Mouse (Mus musculus) monocyte, adult 2 months (primary cell): ENCODE measurements around the gene Cbx4.
A peak's percentile ranks its signal among the peaks of the same experiment; 100 is the strongest.

Experiments
- DNase-seq, 2 experiments: peaks; one replicate each; pipeline ENCODE4 v3.0.0; 2022; ENCODE audit warnings: low spot score in 2 of 2, low read depth in 1 of 2

The Cbx4 gene

DNA sequence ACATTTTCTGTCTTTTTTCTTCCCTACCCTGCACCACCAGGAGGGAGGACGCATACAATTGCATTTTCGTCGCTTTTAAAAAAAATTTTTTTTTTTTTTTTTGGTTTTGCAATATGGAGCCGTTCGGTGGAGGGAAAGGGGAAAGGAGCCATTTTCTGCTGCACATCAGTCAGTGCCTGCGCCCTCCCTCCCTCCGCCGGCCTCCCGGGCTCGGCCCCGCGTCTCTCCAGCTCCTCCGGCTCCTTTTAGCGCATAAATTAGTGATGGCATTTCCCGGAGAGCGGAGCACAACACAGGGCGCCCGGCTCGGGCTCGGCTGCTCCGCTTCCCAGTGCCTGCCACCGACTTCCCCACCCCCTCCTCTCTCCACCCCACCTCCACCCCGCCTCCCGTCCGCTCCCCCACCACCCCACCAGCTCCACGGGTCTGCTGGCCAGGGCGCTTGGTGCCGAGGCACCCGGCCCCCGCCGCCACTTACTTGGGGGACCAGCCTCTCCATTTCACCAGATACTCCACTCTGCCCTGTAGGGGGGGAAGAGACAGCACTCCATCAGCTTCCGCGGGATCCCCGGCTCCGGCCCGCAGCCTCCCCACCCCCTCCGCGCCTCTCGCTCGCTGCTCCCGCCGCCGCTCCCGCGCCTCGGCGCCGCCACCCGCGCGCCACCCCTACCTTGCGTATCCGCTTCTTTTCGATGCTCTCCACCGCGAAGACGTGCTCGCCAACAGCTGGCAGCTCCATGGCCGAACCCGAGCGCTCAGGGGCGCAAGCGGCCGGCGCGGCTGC is 550 bp downstream of the Cbx4 start:
- peak in 1 of 2 experiments; percentile 44 for DNase-seq

DNA sequence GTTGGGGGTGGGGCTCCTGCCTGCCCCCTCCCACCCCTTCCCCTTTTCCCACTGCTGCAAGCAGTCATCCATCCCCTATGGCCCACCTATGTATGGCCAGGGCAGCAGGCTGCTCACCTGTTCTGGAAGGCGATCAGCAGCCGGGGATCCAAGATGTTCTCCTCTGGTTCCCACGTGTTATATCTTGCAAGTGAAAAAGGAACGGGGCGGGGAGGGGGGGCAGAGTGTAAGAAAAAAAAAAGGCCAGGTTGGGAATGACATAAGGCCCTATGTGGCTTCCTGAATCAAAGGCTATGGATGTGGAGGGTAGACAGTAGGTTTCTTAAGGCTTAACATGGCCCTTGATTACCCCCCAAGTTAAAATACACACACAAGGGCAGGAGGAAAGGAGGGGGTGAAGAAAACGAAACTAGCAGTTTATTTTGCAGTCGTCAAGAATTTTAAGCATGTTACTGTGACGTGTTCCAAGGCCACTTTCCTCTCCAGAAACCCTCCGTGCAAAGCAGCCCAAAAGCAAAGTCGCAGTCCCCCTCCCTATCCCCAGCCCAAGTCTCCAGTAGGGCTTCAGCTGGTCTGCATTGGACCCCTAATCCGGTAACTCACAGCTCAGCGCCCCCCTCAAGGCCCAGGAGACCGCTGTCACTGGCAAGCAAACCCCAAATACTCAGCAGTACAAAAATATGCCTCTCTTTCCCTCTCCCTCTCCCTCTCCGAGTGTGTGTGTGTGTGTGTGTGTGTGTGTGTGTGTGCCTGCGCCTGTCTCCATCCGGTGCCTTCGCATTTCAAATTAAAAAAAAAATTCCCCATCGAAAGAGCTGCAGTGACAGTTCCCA is 1.4 kb downstream of the Cbx4 start:
- no peak for DNase-seq

DNA sequence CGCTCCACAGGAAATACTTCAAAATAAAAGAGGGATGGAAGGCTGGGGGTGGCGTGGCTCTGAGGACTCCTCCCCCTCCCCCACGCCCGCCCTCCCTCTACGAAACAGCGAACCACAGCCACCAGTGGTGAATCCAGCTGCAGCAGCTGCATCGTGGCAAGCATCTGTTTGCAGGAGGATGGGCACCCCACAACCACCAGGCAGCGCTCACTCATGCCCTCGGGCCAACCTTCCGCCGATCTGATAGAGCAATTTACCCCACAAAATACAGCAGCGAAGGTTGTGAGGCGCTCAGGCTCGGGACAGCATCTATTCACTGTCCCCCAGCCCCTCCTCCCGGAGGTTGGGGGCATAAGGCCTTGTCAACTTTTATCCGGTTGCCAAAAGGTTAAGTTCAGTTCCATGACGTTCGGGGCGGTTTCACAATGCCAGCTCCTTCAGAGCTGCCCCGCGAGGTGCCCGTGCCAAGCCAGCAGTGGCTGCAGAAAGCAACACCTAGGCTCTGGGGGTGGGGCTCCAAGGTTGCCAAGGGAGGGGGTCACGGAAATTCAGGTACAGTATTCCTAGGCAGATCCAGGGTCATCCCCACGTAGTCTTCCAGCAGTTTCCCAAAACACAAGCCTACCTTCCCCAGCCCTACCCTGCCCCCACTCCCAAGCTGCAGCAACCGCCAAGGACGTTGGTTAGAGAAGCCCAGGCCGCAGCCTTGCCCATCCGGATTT is 2.1 kb downstream of the Cbx4 start:
- DNase-seq, result no peak

DNA sequence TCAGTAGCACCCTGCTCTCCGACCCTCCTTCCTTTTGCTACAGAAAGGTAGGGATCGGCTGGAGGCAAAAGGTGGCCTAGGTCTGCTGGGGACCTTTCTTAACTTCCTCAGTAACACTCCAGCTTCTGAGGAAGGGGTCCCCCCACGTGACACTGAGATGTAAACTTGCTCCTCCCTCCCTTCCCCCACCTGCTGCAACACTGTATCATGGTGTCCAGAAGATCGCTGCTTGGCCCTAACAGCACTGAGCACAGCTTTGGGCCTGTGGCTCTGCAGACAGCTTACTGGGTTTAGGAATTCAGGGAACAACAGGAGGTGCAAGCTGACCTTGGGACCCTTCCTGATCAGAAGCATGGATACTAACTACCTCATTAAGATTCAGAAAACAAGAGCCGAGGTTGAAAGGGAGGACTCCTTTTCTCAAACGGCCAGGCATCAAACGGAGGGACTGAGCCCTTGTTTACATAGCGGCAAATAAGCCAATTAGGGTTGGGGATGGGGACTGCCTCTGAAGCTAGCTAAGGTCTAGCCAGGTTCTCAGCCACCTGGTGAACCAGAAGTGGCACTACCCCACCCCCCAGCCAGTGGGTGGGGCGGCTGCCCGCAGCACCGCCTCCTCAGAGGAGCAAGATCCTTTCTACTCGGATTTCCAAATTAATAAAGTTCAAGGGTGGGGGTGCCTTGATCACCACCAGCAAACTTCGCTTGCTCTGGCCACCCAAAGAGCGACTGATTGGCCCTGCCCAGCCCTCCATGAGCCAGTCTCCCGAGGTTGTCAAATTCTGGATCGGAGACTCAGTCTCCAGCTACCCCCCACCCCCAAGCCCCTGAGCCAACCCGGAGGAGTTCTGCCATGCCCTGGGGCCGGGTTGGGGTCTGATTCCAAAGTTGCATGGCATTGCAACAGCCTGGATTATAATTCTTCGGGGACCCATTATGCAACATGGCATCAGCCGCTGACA is 3.1 kb downstream of the Cbx4 start:
- no peak for DNase-seq

DNA sequence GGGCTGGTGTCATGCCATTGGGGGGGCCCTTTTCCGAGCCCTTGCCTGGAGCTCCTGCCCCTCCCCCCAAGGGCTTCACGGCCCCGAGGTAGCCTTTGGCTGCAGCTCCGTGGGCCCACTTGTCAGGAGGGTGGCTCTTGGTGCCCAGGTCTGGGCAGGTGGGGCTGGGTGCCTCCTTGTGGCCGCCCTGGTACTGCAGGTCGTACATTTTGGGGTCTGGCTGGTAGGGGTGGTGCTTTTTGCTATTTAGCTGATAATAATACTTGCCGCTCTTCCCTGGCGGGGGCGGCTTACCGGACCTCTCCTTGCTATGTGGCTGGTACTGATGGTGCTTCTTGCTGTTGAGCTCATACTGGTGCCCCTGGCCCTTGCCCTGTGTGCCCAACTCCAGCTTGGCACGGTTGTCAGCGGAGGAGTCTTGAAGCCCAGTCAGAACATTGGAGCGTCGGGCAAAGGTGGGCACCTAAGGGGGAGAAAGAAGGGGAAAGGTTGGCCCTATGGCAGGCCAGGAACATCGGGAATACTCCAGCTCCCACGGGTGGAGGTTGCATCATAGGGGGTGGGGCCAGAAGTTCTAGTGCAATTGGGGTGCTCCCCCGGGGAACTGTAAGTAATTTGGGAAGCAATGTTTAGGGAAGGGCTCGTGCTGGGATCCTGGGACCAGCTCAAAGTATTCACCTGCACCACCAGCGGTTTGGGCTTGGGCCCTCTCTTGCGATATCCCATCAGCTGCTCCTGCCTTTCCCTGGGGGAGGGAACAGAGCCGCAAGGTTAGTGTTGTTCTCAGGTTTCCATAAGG is 4.0 kb downstream of the Cbx4 start:
- DNase-seq, result no peak

DNA sequence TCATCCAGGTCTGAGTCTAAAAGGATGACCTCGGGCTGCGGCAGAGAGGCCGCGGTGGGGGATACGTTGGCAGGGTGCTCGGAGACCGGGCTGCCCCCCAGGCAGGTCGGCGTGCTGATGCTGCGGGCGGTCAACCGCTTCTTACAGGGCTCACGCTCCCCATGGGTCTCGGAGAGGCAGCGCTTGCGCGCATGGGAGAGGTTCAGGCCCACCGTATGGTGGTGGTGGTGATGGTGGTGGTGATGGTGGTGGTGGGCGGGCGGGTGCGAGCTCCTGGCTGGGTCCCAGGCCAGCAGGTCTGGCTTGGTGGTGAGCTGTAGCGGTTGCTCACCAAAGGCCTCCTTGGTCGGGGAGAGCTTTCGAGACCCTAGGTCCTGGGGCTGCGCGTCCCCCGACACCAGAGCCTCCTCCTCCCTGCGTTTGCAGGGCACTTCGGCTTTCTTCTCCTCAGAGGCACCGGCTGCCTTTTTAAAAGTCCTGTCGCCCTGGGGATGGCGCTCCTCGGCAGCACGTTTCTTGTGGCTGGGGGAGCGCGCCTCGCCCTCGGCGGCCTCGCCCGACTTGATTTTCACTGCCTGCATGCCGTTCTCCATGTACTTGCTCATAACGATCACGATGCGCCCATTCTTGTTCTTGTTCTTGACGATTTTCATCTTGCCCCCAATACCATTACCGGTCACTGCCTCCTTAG is 4.7 kb downstream of the Cbx4 start:
- DNase-seq, result no peak

DNA sequence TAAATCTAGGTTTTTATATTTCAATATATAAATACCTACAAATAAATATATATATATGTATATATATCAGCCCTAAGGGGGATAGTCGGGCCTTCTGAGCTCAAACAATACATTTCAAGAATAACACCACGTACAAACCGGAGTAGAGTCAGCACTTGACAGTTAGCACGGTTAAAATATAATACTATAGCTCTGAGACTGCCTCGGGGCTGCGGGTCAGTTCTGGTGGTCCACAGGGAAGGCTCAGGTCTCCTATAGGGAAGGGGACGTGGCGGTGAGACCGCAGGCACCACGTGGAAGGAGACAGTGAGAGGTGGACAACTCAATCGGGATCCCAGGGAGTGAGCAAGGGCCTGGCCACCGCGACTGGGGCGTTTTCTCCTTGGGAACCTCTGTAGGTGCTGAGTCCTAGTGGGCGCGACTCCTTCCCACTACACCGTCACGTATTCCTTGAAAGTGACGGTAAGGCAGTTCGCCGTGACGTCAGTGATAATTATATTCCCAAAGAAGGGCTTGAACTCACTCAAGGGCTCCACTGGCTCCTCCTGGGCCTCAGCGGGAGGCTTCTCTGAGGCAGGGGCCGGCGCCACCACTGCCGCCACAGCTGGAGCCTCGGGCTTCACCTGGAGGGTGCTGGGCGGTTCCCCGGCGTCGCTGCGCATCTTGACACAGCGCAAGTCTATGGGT is 5.4 kb downstream of the Cbx4 start:
- DNase-seq, result no peak

DNA sequence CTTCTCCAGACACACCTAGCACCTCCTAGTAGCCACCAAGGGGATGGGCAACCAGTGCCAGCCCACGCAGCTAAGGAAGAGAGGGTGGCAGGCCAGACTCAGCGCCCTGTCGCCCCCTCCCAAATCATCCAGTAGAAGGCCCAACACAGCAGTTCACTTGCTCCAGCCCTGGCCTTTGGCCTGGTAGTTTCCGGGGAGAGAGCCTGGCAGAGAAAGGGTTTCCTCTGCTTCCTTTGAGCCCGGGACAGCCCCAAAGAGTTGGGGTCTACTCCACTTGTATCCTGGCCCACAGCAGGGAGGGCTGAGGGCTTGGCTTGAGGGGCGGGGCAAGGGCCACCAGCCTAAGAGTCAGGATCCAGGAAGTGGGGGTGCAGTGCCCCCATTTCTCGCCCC is 6.6 kb downstream of the Cbx4 start:
- DNase-seq, result no peak

DNA sequence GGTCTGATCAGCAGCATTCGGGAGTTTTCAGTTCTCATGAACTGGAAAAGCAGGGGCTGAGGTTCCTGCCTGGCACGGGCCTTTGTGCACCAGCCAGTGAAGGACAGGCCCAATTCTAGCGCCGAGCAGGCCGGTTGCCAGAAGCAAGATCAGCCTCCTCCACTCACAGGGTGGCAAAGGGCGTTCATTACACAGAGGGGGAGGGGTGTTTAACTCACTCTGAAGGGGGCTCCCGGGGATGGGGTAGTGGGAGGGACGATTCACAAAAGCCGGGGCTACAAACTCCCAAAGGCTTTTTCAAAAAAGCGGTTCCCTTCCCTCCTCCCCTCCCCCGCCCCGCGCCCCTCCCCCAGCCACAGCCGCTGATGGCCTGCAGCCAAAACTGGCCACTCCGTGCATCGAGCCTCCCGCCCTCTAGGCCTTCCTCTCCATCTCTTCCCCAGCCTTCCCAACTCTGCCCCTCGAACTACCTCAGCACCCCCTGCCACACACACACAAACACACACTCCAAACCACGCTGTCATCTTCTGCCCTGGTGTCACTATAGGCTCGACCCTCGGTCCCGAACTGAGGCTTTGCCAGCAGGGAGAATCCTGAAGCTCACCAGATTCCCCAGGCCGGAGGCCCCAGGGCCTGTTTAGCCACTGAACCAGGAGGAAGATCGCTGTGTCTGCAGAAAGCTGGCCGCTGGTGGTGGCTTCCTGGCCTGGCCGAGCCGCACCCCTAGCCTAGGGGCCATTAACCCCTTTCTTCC is 7.2 kb downstream of the Cbx4 start:
- no peak for DNase-seq

DNA sequence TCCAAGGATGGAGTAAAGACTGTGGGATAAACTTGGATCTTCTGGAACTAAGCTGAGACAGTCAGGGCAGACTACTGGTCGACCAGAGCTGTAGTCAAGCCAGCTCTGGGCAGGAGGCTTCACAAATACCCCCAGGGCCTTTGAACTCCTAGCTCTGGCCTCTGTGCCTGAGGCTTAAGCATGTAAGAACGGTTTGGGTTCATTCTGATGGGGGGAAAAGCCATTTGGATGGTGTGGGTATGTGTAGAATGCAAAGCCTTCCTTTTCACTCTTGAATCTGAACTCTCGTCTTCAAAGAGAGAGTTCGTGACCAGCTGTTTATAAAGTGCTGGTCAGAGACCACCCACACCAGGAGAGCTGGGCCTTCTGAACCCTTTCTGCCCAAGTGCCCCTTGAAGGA is 8.3 kb downstream of the Cbx4 start:
- DNase-seq, result no peak

DNA sequence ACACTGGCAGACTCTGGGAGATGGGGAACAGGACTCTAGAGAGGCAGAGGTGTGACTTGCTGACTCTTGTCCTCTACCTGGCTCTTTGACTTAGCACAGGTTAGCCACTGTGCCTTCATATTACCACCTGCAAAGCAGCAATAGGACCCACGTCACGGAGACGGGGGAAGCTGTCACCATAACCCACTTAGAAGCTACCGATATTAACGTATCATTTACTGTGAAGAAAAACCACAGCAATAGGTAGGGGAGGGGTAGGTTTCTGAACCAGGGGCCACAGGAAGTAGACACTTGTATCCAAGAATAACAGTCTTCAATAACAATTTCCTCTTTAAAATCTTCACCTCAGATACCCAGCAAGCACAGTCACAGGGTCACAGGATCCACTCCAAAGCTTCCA is 10.2 kb downstream of the Cbx4 start:
- DNase-seq, result no peak

DNA sequence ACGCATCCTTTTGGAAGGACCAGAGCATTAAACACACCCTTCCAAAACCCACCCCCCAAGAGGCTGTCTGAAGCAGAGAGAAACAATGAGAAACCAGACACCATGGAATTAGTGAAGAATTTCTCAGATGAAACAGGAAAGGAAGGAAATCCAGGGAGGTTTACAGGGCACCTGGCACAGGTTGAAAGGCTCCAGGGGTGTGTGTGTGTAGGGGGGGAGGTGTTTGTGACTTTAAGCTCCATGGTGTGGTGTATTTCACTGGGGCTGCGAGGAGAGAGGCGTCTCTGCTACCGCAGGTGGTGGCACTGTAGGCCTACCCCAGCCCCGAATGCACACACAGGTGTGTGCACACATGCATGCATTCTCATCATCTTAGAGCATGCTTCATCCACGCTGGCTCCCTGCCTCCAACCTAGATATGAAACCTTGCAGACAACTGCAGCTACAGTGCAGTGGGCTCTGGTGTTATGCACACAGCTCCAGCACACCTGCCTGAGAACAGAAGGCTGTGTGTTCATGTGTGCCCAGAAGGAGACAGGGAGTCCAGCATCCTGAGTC is 12.1 kb downstream of the Cbx4 start:
- no peak for DNase-seq

DNA sequence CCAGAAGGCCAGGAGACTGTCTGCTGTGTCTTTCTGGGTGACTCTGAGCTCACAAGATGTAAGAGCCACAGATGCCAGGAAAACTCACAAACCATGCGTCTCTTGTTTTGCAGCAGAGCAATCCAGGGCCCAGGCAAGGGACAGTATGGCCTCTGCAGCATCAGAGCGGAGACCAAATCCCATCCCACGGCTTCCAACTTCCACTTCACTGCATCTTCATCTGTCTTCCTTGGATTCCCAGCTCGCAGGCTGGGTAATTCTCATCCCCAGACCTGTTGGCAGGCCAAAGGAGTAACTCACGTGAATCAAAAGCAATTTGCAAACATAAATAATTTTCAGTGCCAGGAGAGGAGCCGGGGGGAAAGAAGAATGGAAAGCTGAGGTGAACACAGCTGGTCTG is 13.0 kb downstream of the Cbx4 start:
- no peak for DNase-seq

DNA sequence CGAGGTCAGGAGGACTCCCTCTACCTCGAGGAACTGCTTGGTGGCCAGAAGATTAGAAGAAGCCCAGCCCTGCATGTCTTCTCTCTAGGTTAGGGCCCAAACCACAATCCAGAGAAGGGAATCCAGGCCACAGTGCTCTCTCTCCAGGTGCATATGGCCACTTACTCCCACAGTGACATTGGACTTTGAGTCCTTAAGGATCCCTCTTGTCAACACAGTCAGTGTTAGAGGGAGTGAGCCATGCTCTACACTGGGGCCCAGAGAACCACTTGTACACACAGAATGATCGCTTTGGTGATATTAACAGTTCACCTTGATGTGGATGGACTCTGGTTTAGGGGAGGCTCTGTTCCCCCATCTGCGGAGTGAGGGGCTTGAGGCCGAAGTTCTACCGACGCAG is 13.8 kb downstream of the Cbx4 start:
- DNase-seq, result no peak

DNA sequence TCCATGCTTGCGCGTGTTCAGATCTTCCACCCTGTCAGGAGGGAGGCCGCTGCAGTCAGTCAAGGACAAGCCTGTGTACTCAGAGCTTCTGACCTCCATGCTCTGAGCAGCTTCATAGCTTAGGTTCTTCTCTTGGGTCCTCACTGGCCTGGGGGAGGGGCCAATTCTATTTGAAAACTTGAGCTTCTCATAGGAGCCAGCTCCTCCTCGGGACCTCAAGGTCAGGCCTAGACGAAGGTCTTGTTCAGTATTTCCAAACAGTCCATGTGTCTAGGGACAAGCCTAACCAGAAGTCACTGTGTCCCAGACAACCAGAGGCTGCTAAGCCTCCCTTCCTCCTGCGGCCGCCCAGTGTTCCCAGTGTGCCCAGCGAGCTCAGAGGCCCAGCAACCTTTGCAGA is 19.2 kb downstream of the Cbx4 start:
- no peak for DNase-seq

DNA sequence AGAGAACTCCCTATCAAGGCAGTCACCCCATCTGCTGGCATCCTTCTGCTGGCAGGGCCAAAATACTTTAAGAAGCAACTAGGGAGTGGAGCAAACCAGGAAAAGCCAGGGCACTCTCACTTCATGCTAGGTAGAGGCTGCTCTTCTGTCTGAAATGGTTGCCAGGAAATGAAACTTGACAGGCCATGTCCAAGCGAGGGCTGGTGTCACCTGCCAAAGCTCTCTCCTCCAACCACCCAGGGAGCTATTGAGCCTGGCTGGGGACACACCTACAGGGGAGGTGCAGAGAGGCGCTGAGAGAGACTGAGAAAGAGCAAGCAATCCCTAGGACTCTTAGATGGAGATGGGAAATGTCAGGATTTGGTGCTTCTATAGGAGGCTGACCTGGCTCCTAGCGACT is 26.8 kb downstream of the Cbx4 start:
- no peak for DNase-seq

DNA sequence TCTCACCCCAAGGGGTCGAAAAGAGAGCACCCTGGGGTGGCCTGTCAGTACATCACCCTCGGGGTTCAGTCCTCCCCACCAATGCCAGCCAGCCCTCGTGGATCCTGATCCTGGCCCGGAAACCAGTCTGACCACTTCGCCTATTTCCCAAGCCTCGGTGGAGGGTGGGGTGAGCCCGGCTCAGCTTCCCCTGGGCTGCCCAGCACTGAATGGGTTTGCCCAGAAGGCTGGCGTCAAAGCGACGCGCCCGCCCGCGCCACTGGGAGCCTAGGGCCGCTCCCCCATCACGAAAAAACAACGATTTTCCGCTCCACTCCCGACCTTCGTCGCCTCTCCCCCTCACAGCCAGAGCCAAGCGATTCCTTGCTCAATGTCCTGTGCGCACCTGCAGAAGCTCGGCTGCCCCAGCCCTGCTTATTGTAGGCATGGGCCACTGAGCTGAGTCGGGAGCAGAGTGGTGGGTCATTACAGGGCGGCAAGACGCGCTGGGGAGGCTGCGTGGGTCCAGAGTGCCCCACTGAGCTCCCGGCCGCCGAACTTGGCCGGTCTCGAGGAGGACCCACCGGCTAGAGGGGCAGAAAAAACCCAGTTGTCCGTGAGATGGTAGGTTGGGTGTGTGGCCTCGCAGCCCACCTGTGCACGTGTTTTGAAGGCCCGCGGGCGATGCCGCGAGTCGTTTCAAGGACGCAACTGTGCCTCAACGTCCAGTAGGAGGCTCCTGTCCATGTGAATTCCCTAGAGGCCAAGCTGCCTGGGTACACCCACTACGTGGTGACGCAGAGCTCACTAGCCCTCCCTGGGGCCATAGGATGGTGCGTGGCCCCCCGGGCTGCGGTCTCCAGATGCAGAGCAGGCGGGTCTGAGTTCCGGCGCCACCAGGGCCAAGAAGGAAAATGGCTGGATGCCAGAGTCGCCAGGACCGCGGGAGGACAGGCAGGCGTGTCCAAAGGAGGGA is 27.7 kb downstream of the Cbx4 start:
- peak; percentile 39 to 66 for DNase-seq
